Mouse (Mus musculus) C3H10T1/2 (cell line): ENCODE measurements around the gene Clstn1. TPM values are rescaled to one million over a fixed set of nuclear protein-coding genes. Genes with fewer than 3 reads are reported as not detected.

Experiments
- polyA plus RNA-seq, 2 experiments: library from polyadenylated mRNA; unstranded; fragments of >200 nt; fragmentation: generic; extraction: Trizol; gene quantifications; one replicate each; pipeline ENCODE4 v1.2.1; 2012; ENCODE audit warnings: missing spikeins in 2 of 2

Gene Clstn1
- polyA plus RNA-seq, result 100 to 1,000 TPM in 1 of 2 experiments, 10 to 100 TPM in 1; 33.5 to 169 TPM

DNA sequence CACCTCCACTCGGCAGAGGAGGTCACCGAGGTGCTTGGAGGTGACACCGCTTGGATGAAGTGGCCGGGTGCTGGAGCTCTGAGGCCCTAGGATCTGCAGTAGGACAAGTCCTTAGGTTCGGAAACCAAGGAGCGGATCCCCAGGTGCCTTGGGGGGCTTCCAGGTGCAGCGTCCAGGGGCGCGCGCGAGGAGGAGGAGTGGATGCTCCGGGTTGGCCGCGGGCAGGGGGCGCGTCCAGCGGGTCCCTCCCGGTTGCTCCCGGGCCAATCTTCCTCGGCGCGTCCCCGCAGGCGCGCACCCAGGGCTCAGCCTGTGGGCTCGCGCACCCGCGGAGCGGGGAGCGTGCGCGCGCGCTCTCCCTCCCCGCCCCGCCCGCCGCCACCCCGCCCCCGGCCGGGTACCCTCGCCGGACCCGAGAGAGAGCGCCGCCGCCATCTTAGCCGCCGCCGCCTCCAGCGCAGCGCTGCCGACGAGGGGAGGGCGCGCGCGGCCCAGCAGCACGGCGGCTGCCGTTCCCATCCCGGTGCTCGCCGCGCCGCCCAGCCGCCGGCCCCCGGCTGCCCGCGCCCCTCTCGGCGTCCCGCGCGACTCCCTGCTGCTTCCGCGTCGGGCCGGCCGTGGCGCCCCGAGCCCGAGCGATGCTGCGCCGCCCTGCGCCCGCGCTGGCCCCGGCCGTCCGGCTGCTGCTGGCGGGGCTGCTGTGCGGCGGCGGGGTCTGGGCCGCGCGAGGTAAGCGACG, at the start of gene Clstn1:
Clstn1 (plus strand) TSS at position 425 of the 739 bp plus-strand sequence.

Other genes with a start within 250 kb of the Clstn1 start
- gene Ube4b, start 159.7 kb upstream of the Clstn1 start, polyA plus RNA-seq, result 10 to 100 TPM; 14.9 to 60.1 TPM
- under 1 TPM; 0.08 to 0.17 TPM for gene Rbp7, start 131.5 kb upstream of the Clstn1 start, polyA plus RNA-seq
- gene Tmem274, start 109.1 kb upstream of the Clstn1 start, polyA plus RNA-seq, result not detected
- gene Nmnat1, start 101.3 kb upstream of the Clstn1 start, polyA plus RNA-seq, result 1 to 10 TPM; 3.3 to 7.5 TPM
- gene Lzic, start 101.2 kb upstream of the Clstn1 start, polyA plus RNA-seq, result 10 to 100 TPM in 1 of 2 experiments, 1 to 10 TPM in 1; 5.0 to 20.1 TPM
- gene Ctnnbip1, start 68.2 kb upstream of the Clstn1 start, polyA plus RNA-seq, result 10 to 100 TPM; 40.5 to 50.0 TPM
- gene Pik3cd, start 116.1 kb downstream of the Clstn1 start, polyA plus RNA-seq, result 1 to 10 TPM; 2.9 TPM
- gene Tmem201, start 151.6 kb downstream of the Clstn1 start, polyA plus RNA-seq, result 10 to 100 TPM; 11.0 to 16.2 TPM
- 1 to 10 TPM; 3.6 to 8.7 TPM for gene Slc25a33, start 187.8 kb downstream of the Clstn1 start, polyA plus RNA-seq